Mouse (Mus musculus) skeletal muscle tissue, postnatal 0 days (tissue): Measurements from ENCODE around the gene U2af1. TPM values are rescaled to one million over a fixed set of nuclear protein-coding genes. Genes with fewer than 3 reads are reported as not detected.

ENCODE experiments used
- polyA plus RNA-seq: library from polyadenylated mRNA; unstranded; fragments of >200 nt; fragmentation: Nextera tagmentation; extraction: Ambion mirVana; gene quantifications from 2 replicates; pipeline ENCODE4 v1.2.1, GENCODE M21; 2015

Gene U2af1
- 139 and 159 TPM in 2 replicates for polyA plus RNA-seq

DNA sequence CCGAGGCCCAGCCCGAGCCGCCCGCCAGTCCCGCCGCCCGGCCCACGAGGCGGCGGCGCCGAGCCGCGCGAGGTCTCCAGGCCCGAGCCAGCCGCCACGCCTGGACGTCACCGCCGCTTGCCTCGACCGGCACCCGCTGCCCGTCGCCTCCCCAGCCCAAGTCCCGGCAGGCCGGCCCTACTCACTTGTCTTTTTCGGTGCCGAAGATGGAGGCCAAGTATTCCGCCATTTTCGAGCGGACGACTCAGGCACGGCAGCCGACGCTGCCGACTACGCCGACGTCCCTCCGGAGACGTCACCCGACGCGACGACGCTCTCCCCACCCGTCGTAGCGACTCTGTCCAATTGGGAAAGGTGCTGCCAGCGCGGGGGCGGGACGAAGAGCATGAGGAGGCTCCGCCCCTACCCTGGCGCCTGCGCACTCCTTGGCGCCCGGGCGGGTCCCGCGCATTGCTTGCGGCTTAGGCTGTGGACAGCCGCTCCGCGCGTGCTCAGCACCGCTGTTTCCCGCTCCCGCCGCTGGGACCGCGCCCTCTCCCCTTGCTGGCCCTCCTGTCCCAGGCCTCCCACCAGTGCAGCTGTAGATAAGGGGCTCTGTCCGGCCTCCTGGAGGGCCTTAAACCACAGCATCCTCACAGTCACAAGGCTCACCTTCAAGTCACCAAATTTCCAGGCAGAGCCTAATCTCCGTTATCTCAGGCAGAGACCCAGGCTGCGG, at the start of gene U2af1:
Gene U2af1, minus strand, starts transcription at position 425 of the 718 bp plus-strand sequence.

DNA sequence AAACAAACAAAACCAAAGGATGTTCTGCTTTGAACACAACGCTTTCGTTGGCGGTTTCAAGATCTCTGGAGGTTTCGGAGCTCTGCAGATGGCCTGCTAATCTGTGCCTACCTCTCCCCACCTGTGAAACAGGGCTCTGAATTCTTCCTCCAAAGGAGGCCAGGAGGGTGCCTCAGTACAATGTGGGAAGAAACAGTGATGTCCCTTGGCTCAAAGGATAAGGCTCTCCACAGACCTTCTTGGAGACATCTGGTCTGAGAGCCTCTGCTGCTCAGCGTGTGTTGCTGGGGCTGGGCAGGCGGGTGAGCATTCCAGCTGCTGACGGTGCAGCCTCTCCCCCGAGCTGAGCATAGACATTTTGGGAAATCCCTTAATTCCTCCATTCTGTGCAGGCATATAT, 18.8 kb upstream of the U2af1 start, which contains the start of gene Cryaa:
Gene Cryaa, plus strand, starts transcription at position 301 of the 400 bp plus-strand sequence.

DNA sequence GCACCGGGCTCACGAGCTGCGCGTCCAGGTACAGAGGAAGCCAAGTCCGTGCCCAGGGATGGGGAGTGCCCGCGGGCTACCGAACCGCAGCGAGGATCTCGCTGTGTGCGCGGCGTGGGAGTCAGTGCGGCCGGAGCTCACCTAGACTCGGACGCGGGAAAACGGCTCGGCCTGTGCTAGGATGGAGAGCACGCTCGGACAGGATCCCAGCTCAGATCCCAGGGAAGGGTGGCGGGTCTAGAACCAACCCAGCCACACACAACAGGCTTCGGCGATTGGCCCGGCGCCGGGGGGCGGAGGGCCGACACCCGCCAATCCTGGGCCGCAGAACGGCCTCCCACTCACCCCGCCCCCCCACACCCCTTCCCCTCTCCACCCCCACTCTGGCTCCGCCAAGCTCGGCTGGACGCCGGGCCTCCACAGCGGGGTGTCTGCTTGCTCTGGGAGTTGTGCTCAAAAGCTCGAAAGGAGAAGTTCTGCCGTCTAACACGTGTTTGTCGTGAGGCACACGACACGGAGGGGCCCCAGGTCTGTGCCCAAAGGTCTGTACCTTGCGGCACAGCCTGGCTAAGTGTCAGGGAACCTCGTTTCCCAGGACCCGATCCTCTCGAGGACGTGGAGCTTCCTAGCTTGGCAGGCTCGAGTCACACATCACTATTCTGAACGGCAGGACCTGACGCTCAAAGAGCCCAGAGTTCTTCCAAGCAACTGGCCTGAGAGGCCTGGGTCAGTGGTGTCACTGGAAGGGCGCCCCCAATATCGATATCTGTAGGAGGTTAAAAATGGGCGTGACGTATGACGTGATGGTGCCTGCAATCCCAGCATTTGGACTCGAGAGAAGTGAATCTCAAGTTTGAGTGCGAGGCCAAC, 21.5 kb downstream of the U2af1 start, which contains the start of gene Cbs:
Gene Cbs, minus strand, starts transcription at position 297 of the 870 bp plus-strand sequence.

Other genes with a start within 250 kb of the U2af1 start
- gene Wdr4, start 138.9 kb downstream of the U2af1 start, polyA plus RNA-seq: 8.9 and 10.6 TPM in 2 replicates
- 500 and 579 TPM in 2 replicates for gene Ndufv3, start 138.8 kb downstream of the U2af1 start, polyA plus RNA-seq
- 11.9 and 12.2 TPM in 2 replicates for gene Pknox1, start 94.2 kb downstream of the U2af1 start, polyA plus RNA-seq
- 0.65 and 1.3 TPM in 2 replicates for gene Cbs, start 21.7 kb downstream of the U2af1 start, polyA plus RNA-seq
- 1.0 and 1.6 TPM in 2 replicates for gene Cryaa, start 18.9 kb upstream of the U2af1 start, polyA plus RNA-seq
- 33.5 and 35.4 TPM in 2 replicates for gene Sik1, start 196.9 kb upstream of the U2af1 start, polyA plus RNA-seq